Mouse (Mus musculus) heart, embryonic 10.5 days (tissue): ENCODE results near the gene Srr. TPM values are rescaled to one million over a fixed set of nuclear protein-coding genes. Genes with fewer than 3 reads are reported as not detected.

Experiments used
- DNase-seq: peaks from one replicate; pipeline ENCODE4 v3.0.0-alpha.2; 2017; ENCODE audit warnings: low spot score
- H3K27ac ChIP-seq: fragments of 300-500 bp; sonication (generic); 2 replicates; pipeline ENCODE4 v1.5.1; 2016; ENCODE audit warnings: mild to moderate bottlenecking
- H3K27me3 ChIP-seq: fragments of 300-500 bp; sonication (generic); 2 replicates; pipeline ENCODE4 v1.6.1; 2016; ENCODE audit warnings: mild to moderate bottlenecking; ENCODE audit not compliant: poor library complexity, insufficient read depth, severe bottlenecking
- H3K36me3 ChIP-seq: fragments of 300-500 bp; sonication (generic); 2 replicates; pipeline ENCODE4 v1.6.1; 2016; ENCODE audit warnings: mild to moderate bottlenecking, moderate library complexity
- H3K4me1 ChIP-seq: fragments of 300-500 bp; sonication (generic); 2 replicates; pipeline ENCODE4 v1.6.1; 2016; ENCODE audit warnings: mild to moderate bottlenecking
- H3K4me3 ChIP-seq: fragments of 300-500 bp; sonication (generic); 2 replicates; pipeline ENCODE4 v1.5.1; 2016; ENCODE audit warnings: mild to moderate bottlenecking, moderate library complexity
- H3K9me3 ChIP-seq: fragments of 300-500 bp; sonication (generic); 2 replicates; pipeline ENCODE4 v1.6.1; 2016; ENCODE audit warnings: mild to moderate bottlenecking, moderate library complexity
- WGBS: fragments of 180-500 bp; shearing (Covaris S2); methylation state at CpG from one replicate; pipeline ENCODE4 v1.1.7; 2016; 5-methylcytosine and 5-hydroxymethylcytosine counted together
- microRNA-seq: library from miRNA; unstranded; fragments of <30 nt; microRNA quantifications from one replicate; pipeline ENCODE4, GENCODE M21; 2017
- polyA plus RNA-seq: library from polyadenylated mRNA; unstranded; fragments of >200 nt; fragmentation: Nextera tagmentation; extraction: Ambion mirVana; gene quantifications from 2 replicates; pipeline ENCODE4 v1.2.1, GENCODE M21; 2016

Gene Srr
- polyA plus RNA-seq, 1 experiment from 2014 or later = 17.0 TPM

DNA sequence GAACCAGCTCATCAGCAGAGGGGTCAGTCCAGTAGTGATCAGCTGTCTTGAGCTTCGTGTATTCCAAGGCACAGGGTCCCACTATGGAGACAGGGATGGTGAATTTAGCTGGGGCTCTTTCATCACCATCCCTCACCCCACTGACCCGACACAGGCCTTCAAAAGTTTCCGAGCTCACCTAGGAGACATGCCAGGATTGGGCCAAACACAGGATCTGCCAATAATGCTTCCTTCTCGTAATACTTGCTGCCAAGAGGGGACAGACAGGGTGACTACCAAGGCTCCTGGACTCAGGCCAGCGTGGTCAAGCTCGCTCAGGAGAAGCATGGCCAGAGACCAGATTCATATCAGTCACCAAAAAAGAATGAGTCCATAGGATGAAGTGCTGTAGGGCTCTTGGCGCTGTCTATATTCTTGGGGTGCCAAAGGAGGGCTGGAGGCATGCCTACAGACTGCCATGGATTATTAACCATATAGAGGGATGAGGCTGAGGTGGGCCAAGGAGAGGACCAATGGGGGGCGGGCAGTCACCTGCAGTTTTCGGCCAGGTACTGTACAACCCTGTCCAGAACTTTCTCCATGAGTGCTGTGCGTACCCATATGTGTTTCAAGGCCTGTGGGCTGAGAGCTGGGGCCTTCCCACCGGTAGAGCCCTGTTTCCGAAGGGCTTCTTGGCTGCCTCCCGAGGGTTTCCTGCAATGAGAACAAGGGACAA is 57.5 kb downstream of the Srr start:
- no peaks in the 10 kb centered on the region for H3K27me3 ChIP-seq
- peaks cover 17% of the 10 kb centered on the region; the same call in 1 of the 2 replicates for H3K36me3 ChIP-seq
- no peak overlapping the region for H3K4me3 ChIP-seq
- no peak overlapping the region for H3K27ac ChIP-seq
- peaks cover 37% of the 10 kb centered on the region for H3K4me1 ChIP-seq
- DNase-seq = no peak
- no peaks in the 10 kb centered on the region for H3K9me3 ChIP-seq
- WGBS = 90% methylated on average over 13 of the region's 13 CpGs

GRCm38 (mm10) chr11:74867181-74867580 is 58.6 kb downstream of the Srr start:
- H3K36me3 ChIP-seq = peaks cover 18% of the 10 kb centered on the region
- WGBS = 81% methylated on average over 2 of the region's 2 CpGs
- H3K4me1 ChIP-seq = peaks cover 41% of the 10 kb centered on the region
- H3K9me3 ChIP-seq = no peaks in the 10 kb centered on the region
- no peak for DNase-seq
- H3K27me3 ChIP-seq = no peaks in the 10 kb centered on the region
- no peak overlapping the region for H3K27ac ChIP-seq
- no peak overlapping the region for H3K4me3 ChIP-seq

GRCm38 (mm10) chr11:74866640-74867039 is 59.1 kb downstream of the Srr start:
- Histone ChIP-seq H3K4me1 (peaks cover 44% of the 10 kb centered on the region), H3K9me3 (no peaks in the 10 kb centered on the region), H3K4me3 (no peak overlapping the region), H3K36me3 (peaks cover 21% of the 10 kb centered on the region), H3K27ac (no peak overlapping the region), H3K27me3 (no peaks in the 10 kb centered on the region)
- 78% methylated on average over 4 of the region's 4 CpGs for WGBS
- DNase-seq = no peak

DNA sequence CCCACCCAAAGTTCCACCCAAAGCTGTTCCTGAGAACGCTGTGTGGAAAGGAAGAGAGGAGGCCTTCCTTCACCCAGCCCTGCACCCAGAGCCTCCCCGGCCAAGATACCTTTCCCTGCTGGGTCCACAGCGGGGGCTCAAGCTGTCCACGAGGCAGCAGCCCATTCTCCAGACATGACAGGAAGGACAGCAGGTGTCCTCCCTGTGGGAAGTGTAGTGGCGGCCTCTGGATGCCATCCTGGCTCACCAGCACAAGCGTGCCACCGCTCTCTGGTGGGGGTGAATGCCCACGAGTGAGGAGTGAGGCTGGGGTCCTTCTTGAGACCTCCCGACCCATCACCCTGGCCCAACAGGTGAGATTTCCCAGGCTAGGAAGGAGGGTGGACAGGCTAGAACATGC is 60.5 kb downstream of the Srr start:
- Histone ChIP-seq H3K27ac (no peak overlapping the region), H3K9me3 (no peaks in the 10 kb centered on the region), H3K36me3 (peaks cover 21% of the 10 kb centered on the region), H3K27me3 (no peaks in the 10 kb centered on the region), H3K4me1 (peaks cover 42% of the 10 kb centered on the region), H3K4me3 (no peak overlapping the region)
- no peak for DNase-seq
- WGBS = 80% methylated on average over 9 of the region's 9 CpGs

- Histone ChIP-seq H3K27ac (no peak overlapping the region), H3K36me3 (peaks cover 24% of the 10 kb centered on the region), H3K4me1 (peaks cover 40% of the 10 kb centered on the region), H3K4me3 (no peak overlapping the region), H3K9me3 (no peaks in the 10 kb centered on the region), H3K27me3 (no peaks in the 10 kb centered on the region)
- DNase-seq = no peak
- 79% methylated on average over 9 of the region's 9 CpGs for WGBS
Measured at GRCm38 (mm10) chr11:74864421-74864820, 61.3 kb downstream of the Srr start.

- WGBS = 19% methylated on average over 11 of the region's 11 CpGs
- DNase-seq = no peak
- no peak overlapping the region for H3K27ac ChIP-seq
Measured at GRCm38 (mm10) chr11:74863471-74863870, 62.3 kb downstream of the Srr start.

DNA sequence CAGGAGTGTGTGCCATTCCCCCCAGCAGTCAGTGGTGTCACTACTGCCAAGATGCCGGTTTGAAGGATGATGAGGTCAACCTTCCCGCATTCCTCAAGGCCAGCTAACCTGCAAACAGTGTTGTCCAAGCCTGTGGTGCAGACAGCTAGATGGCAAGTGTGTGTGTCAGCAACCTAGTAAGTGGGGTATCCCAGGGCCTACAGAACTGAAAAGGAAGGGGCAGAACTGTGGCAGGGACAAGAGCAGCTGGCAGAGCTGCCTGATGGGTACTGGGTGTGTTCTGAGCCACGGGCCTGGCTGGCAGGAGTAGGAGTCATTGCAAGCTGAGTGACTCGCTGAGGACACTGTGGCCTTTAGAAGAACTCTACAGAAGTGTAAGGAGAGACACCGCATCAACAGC is 63.6 kb downstream of the Srr start:
- Histone ChIP-seq H3K27ac (no peak overlapping the region), H3K27me3 (no peaks in the 10 kb centered on the region), H3K4me3 (no peak overlapping the region), H3K36me3 (peaks cover 23% of the 10 kb centered on the region), H3K4me1 (peaks cover 49% of the 10 kb centered on the region), H3K9me3 (no peaks in the 10 kb centered on the region)
- DNase-seq = no peak
- WGBS = 62% methylated on average over 5 of the region's 5 CpGs

More at GRCm38 (mm10) chr11:74863471-74863870, 62.3 kb downstream of the Srr start:
- Histone ChIP-seq H3K4me3 (peak overlapping the region; percentile 12; the same call in 1 of the 2 replicates), H3K4me1 (peaks cover 40% of the 10 kb centered on the region), H3K27me3 (no peaks in the 10 kb centered on the region), H3K36me3 (peaks cover 25% of the 10 kb centered on the region), H3K9me3 (no peaks in the 10 kb centered on the region)

DNA sequence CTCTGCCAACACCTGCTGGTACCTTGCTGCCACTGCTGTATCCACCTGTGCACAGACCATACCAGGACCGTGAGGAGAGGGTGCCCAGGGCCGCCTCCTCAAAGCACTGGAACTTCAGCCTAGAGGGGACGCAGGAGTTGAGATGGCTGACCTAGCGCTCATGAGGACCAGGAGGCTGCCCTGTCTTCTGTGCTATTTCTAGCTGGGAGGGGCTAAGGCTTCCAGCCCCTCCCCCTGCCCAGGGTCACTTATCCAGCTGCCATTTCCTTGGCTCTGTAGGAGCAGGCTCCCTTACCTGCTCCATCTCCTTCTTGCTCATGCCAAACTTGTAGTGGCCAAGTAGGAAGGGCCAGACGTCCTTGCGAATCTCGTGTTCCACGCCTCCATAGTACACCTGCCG is 68.0 kb downstream of the Srr start:
- Histone ChIP-seq H3K27me3 (no peaks in the 10 kb centered on the region), H3K4me1 (peaks cover 29% of the 10 kb centered on the region), H3K9me3 (no peaks in the 10 kb centered on the region), H3K27ac (peak overlapping the region; percentile 33; the same call in 1 of the 2 replicates), H3K36me3 (peaks cover 31% of the 10 kb centered on the region), H3K4me3 (no peak overlapping the region)
- no peak for DNase-seq
- WGBS = 74% methylated on average over 9 of the region's 9 CpGs

Small RNAs within 50 kb of the gene (microRNA-seq; reads per million reads assigned to microRNA genes)
- not detected for gene Mir6926

Other genes with a start within 250 kb of the Srr start
- 47.2 and 55.8 TPM in 2 replicates for gene Pafah1b1, start 201.3 kb downstream of the Srr start, polyA plus RNA-seq
- 43.2 and 52.9 TPM in 2 replicates for gene Mettl16, start 155.1 kb downstream of the Srr start, polyA plus RNA-seq
- gene Mnt, start 95.0 kb downstream of the Srr start, polyA plus RNA-seq = 3.2 and 3.8 TPM in 2 replicates
- 5.5 and 5.8 TPM in 2 replicates for gene Sgsm2, start 28.9 kb downstream of the Srr start, polyA plus RNA-seq
- gene Tsr1, start 27.9 kb downstream of the Srr start, polyA plus RNA-seq = 41.0 and 52.7 TPM in 2 replicates
- 11.8 and 14.0 TPM in 2 replicates for gene Smg6, start 125 bp downstream of the Srr start, polyA plus RNA-seq
- gene Hic1, start 243.6 kb upstream of the Srr start, polyA plus RNA-seq = 1.9 and 2.1 TPM in 2 replicates